Mouse (Mus musculus): Measurements from ENCODE around the gene Nxpe3.

DNA sequence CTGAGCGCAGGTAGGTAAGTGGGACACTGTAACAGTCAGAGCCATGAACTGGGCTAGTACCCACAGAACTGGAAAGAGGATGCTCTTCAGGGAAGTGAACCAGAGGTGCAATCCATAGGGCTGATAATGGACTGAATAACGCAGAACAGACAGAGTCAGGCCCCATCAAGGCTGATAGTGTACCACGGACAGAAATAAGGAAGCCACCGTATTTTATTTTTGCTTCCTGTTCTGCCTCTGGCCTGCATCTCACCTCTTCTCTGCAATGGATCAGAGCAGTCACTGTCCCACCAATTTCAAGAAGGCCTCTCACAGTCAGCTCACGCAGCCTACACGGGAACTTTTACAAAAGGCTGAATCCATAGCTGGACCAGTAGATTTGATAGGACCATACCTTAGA is 63.0 kb downstream of the Nxpe3 start:
- TF ChIP-seq CTCF (IDR thresholded peaks at IDR 0.05; ENCODE audit: extremely low read depth, insufficient read depth, low read length) (no peak), POLR2A (IDR thresholded peaks at IDR 0.05; ENCODE audit: extremely low read depth, insufficient read depth, low read length) (no peak)
